Mouse (Mus musculus) induced T-regulatory cell, adult 2 months (primary cell): ENCODE data around the gene Tmtc2.

ENCODE experiments used
- DNase-seq: peaks from one replicate; pipeline ENCODE4 v3.0.0-alpha.2; 2012; ENCODE audit warnings: low read depth

Tmtc2 gene

GRCm38 (mm10) chr10:105573908-105574694, at the start of gene Tmtc2:
Gene Tmtc2, minus strand, starts transcription at chr10:105574451.
- DNase-seq, result peak; percentile 78

GRCm38 (mm10) chr10:105612117-105612516, 37.9 kb upstream of the Tmtc2 start:
- DNase-seq, result no peak

DNA sequence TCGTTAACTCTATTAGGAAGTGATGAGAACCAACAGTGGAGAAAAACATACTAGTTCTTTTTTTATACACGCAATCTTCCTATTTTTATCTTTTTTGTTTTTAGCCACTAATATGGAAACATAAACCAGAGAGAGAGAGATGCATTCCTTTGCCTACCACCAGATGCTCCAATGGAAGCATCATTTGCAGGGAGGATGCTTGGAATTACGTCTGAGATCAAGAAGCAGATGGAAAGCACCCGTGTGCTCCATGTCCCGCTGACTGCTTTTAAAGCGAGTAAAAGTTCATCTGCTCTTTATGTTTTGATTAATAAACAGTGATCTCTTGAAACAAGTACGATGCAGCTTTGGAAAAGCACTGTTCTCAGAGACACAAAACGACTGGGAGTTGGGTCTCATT, 24.6 kb upstream of the Tmtc2 start:
- no peak for DNase-seq

DNA sequence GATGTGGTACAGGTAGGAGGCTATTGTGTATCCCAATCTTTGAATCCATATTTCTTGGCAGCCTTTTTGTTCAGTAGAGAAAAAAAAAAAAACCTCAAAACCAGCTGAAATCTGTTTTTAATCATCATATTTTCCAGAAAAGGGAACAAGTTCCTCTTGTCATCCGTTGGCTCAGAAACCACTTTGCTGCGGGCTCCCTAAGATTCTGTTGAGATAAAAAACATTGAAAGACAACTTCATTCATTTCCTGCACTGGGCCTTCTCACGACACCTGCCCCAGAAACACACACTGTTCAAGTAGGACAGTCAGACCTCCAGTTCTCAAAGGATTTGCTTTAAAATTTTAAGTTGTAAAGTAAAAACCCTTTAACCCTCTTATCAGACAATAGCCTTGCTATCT, 23.0 kb upstream of the Tmtc2 start:
- no peak for DNase-seq

DNA sequence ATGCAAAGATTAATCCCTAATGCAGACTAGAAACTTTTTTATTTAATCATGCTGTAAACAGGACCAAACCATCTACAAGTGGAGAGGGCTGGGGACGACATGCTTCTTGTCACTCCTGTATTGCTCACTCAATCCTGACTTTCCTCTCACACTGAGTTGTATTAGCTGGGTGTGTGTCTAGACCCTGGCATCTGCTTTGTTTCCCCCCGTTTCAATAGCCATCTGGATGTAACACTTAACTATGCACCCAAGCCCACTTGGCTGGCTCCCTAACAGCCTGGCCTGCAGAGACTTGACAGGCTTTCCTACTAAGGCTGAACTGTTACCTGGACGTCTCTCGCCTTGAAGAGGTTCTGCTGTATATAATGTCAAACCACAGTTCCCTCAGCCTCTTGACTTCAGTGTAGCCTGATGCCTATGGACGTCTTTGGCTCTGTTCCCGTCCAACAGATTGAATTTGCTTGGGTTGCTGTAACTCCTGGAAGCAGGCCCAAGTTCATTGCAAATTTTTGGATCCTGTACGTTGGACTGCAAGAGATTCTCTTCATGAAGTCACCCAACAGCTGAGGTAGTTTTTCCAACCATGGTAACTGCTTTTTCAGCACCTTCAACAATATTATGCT, 21.3 kb upstream of the Tmtc2 start:
- no peak for DNase-seq

DNA sequence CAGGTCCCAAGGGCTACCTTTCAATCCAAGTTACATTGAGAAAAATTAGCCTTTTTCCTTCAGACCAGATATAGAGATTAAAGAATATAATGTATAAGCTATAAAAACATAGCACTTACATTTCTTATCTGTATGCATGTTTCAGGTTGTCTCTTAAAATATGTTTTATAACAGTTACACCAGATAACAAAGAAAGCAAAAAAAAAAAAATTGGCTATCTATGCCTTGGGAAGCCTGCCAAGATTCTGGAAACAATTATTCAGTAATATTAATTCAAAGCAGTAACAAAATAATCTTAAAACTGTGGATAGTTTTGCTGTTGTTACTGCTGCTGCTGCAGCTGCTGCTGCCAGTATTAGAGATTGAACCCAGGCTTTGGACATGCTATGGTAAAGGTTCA, 13.9 kb upstream of the Tmtc2 start:
- no peak for DNase-seq

DNA sequence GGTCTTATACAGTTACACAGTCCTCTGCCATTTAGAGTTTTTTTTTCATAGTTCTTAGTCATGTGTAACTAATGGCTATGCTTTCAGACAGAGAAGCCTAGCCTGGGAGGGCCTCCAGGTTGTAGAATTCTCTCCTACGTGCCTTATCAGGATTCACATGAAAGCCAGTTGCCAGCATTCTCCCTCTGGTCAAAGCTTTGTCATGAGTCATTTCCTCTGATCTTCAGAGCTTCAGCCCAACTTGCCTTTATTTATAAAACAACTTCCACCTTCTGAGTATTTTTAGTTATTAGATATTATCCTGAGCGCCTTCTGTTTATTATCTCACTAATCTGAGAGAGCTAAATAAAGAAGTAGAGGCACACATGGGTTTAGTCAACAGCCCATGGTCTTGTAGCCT, 5.1 kb upstream of the Tmtc2 start:
- no peak for DNase-seq

DNA sequence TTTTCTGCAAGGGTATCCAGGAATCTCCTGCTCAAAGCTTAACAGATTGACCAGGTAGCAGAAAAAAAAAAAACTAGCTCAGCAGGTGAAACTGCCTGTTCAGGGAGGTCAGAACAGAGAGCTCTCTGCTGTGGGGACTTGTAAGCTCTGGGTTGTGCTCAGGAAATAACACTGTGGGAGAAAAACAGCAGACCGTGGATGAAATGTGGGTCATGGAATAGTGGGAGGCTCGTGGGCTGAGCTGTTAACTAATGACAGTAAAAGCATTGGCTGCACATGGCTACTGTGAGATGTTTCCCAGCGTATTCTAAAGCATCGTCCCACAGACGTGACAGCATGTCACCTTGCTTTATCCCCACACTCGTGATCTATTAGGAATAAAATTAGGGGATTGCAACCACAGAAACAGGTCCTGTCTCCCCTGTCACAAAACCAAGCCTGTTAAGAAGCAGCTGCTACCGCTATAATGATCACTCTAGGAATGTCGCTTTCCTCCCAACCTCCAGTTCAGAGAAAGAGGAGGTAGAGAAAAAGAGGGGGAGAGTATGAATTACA, 4.1 kb upstream of the Tmtc2 start:
- no peak for DNase-seq

DNA sequence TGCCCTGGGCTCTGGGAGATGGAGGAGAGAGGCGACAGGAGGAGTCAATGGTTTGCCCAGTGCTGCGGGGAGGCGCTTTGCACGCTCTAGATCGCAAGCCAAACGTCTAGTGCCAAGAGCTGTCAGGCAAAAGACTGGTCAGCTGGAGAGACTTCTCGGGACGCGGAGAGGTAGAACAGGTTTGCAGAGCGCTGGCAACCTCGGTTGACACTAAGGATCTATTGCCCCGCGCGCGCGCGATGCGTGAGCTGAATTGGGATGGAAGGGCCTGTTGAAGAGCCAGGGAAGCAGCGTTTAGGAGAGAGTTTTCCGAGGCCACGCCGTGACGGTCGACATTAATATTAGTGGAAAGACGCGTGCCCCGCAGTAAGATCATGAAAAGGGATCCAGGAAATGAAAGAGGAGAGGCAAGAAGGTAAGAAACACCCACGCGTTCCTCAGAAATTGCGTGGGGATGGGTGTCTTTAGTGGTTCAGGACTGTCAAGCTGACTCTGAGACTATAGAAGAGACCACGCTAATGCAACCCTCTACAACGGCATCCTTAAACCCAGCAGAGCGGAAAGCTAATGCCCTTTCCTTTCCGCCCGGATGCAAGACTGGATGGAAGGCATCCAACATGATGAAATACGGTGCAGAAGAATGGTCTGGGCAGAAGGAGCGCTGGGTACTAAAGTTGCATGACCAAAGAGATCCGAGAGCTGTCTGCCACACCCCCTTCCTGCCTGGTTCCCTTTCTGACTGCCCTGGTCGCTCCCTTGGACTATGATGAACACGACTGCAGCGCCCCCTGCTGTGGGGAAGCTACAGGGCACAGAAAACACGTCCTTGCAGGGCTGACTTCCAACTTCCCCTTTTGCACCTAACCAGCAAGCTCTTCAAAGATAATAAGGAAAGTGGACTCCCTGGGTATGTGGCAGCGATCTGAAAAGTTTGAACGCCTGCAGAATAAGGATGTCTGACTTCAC, 727 bp upstream of the Tmtc2 start:
- DNase-seq, result peak; percentile 87

GRCm38 (mm10) chr10:105573306-105573907, 844 bp downstream of the Tmtc2 start:
- DNase-seq, result peak; percentile 55

- peak; percentile 57 for DNase-seq
Observed at GRCm38 (mm10) chr10:105572829-105573228, 1.4 kb downstream of the Tmtc2 start.

GRCm38 (mm10) chr10:105572301-105572700, 1.9 kb downstream of the Tmtc2 start:
- no peak for DNase-seq

DNA sequence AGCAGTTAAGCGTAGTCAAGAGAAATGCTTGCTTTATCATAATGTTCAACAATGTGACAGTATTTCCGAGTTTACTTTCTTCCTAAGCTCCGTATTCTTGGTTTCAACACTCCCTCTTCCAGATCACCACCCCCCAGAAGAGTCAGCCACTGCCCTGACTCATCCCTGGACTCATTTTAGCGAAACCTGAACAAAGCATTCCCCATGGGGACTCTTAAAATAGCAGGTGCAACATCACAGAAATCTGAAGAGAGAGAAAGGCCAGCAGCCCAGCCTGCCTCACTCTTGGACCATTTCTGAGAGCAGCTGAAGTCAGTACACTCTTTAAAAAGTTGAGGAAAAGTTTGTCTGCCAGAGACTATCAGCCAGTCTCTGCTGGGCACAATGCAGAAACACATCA, 2.4 kb downstream of the Tmtc2 start:
- no peak for DNase-seq

DNA sequence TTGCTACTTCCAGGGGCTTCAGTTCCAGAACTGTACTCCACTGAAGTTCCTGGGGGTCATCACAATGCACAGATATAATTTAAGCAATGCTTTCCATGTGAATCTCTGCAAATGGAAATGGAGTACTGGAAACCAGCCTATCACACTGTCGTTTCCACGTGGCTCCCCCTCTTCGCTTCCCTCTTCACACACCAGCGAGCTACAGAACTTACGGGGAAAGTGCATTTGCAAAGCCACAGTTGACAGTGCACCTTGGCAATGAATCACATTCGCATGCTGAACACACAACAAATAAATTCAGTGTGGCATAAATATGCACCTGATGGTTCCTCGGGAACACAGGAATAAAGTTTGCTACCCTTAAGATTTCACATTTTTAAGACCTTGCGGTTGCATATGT, 3.2 kb downstream of the Tmtc2 start:
- DNase-seq, result no peak

DNA sequence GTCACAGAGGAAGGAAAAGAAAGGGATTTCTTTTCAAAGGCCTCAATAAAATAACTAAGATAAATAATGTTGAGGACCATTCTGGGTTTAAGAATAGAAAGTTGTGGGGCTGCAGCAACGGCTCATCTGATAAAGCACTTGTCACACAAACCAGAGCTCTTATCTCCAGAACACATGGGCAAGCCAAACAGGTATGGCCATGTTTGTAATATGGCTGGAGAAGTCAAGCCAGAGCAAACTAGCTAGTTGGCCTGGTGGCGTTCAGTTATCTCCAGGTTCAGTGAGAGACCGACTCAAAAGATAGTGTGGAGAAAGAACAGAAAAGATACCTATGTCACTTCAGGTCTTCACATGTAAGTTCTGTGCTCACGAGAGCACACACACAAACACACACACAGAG, 4.7 kb downstream of the Tmtc2 start:
- no peak for DNase-seq

- no peak for DNase-seq
Observed at GRCm38 (mm10) chr10:105567825-105568531, 6.3 kb downstream of the Tmtc2 start.

DNA sequence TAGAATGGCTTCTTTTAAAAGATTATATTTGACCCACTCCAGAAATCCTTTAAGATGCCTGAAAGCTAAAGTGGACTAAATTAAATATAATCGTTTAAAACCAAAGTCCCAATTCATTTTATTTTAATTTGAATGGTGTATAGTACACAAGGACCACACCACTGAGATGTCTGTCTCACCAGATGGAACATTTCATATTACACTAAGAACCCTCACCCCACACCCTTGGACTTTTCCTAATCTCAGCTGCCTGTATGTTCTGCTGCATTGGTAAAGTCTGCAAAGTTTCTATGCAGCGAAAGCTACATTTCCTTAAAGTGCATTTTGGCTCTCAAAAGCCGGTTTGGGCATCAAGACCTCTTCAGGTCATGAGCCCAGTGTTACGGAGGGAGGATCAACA, 12.7 kb downstream of the Tmtc2 start:
- DNase-seq, result no peak

DNA sequence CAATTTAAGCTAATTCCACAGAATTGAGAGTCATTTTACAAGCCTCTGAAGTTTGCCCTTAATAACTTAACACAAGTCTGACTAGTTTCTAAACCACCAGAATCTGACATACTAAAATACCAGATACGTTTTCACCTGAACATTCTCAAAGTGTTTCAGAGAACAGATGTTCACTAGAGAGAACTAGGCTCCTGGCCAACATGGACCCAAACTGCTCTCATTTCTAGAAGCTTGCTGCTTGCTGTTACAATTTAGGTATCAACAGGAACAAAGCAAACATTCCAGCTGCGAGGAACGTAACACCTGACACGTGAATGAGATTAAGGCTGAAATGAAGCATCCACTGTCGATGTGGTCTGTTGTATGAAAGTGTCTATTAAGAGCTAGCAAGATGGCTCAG, 16.7 kb downstream of the Tmtc2 start:
- no peak for DNase-seq

- DNase-seq, result no peak
Observed at GRCm38 (mm10) chr10:105556890-105557572, 17.2 kb downstream of the Tmtc2 start.

- DNase-seq, result no peak
Observed at GRCm38 (mm10) chr10:105554153-105554552, 20.1 kb downstream of the Tmtc2 start.

- DNase-seq, result no peak
Observed at GRCm38 (mm10) chr10:105548040-105548439, 26.2 kb downstream of the Tmtc2 start.
